Mouse (Mus musculus): ENCODE data around the gene Csrnp1. TPM values are rescaled to one million over a fixed set of nuclear protein-coding genes. Genes with fewer than 3 reads are reported as not detected.

Gene Csrnp1
- total RNA-seq, 1 experiment from 2014 or later, result 16.9 TPM

DNA sequence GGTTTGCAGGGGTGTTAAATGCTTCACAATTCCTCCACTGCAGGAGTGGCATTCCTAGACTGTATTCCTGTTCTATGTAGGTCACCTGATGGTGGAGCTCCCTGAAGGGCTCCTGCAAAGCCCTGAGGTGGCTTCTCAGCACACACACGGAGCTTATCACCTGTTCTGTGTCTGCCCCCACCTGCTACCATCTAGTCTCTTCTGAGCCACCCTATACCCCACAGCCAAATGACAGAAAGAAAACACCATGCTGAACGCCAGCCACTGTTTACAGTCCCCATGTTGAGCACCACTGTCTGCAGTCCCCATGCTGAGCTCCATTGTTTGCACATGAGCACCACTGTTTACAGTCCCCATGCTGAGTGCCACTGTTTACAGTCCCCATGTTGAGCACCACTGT lies 4.7 kb downstream of the Csrnp1 start:
- ATAC-seq (replicated peaks; ENCODE audit: low read depth, poor library complexity, severe bottlenecking), result no peak

DNA sequence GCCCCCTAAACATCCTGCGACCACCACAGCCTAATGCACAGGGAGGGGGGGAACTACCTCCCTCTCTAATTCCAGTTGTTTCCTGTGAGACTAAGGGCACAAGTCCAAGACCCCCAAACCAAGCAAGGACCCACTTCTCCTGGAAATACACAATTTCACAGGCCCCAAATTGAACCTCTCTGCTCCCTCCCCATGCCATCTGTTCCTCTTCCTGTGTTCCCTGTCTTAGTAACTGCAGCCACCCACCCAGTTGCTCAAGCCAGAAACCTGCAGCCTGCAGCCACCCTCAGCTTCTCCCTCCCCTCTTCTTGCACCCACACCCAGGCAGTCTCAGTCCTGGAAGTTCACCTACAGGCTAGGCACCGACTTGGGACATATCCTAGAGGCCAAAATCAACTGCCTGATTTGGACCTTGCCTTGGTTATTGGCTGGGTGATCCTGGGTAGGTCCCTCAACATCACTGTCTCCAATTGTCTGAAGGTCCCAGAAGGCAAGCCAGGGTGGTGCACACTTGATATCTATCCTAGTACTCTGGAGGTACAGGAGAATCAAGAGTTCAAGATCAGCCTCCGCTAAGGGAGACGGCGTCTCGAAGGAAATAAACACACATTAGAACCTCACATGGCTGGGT lies 5.5 kb downstream of the Csrnp1 start:
- no peak for ATAC-seq (replicated peaks; ENCODE audit: low read depth, poor library complexity, severe bottlenecking)

DNA sequence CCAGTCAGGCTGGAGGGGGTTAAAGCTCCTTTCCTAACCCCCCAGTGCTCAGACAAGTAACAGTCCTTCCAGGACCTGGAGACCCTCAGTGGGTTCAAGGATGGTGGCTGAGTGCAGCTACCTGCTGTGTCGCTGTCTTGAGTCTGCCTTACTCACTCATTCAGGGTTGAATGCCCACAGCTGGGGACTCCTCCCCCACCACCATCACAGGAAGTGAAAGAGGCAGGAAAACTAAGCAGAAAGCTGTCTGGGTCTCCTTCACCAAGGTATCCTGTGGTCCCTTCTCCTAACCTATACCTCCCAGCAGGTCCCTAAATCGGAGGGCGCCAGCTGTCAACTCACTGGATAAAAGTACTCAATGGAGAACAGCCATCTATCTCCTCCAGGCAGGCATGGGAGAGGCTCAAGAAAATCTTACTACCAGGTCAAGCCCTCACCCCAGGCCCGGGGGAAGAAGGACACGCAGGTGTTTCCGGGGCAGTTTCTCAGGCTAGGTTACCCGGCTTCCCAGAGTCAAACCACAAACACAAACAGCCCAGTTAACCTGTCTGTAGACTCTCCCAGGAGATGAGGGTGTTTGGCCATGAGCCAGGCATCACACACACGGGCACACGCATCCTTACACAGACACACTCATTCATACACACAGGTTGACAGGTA lies 6.2 kb downstream of the Csrnp1 start:
- ATAC-seq (replicated peaks; ENCODE audit: low read depth, poor library complexity, severe bottlenecking), result peak; percentile 7; the same call in 1 of the 2 replicates

DNA sequence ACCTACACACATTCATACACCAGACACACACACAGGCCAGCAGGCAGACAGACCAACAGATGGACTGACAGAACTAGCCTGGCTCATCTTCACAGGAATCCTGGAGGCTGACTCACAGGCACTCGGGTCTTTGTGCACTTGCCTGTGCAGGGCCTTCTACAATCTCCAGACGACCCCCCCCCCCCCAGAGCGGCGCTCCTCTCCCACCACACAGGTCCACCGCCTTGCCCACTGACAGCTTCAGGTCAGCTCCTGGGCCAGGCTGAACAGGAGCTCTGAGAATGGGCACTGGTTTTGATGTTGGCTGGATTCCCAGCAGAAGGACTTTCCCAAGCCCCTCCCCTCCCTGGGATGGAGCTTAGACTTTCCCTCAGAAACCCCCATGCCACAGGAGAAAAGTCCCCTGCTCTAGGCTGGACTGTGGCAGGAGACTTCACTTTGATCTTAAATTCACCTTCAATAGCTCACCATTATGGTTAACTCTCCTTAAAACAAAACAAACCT lies 6.8 kb downstream of the Csrnp1 start:
- ATAC-seq (replicated peaks; ENCODE audit: low read depth, poor library complexity, severe bottlenecking), result no peak

DNA sequence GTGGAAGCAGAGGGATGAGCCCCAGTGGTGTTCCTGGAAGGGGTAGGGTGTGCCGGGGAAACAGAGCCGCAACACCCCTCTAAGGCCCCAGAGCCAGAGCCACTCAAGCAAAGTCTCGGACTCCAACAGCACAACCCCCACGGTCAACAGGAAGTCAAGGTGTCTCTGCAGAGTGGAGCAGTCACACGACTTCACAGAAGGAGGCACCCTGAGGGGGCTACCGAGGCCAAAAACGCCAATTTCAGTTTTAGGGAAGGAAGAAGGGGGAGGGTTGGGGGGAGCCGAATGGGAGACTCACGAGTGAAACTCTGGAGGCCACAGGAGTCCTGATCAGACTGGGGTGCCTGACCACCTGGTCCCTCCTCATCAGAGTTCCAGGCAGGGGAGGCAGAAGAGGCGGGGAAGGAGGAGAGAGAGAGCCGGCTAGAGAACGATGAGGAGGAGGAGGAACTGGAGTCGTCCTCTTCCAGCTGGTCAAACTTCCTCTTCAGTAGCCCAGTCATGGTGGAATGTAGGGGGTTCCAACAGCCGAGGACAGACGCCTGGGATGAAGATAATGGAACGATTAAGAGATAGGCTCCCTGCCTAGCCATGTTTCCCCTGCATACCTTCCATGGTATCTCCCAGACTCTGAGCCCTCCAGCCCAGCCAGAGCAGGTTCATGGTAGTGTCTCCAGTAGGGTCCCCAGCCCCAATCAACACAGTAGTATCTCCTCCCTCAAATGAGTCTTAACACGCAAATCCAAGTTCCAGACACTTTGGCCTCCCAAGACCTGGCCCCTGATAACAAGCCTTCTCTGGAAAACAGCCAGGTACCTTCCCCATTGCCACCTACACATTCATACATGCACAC lies 7.5 kb downstream of the Csrnp1 start:
- ATAC-seq (replicated peaks; ENCODE audit: low read depth, poor library complexity, severe bottlenecking), result peak; percentile 6; the same call in 1 of the 2 replicates

DNA sequence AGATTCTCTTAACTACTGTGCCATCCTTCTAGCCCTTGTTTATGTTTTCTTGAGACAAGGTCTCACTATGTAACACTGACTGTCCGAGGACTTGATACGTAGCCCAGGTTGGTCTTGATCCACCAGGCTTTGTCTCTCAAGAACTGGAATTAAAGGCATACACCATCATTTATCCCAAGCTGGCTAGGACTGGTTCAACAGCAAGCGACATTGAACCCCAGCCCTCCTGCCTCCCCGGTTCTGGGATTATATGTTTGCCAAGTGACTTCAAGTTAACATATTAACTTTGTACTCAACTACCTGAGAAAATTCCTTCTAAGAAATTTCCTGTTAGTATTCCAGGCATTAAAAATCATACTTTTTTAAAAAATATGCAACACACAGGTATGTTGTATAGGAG lies 9.2 kb downstream of the Csrnp1 start:
- no peak for ATAC-seq (replicated peaks; ENCODE audit: low read depth, poor library complexity, severe bottlenecking)

DNA sequence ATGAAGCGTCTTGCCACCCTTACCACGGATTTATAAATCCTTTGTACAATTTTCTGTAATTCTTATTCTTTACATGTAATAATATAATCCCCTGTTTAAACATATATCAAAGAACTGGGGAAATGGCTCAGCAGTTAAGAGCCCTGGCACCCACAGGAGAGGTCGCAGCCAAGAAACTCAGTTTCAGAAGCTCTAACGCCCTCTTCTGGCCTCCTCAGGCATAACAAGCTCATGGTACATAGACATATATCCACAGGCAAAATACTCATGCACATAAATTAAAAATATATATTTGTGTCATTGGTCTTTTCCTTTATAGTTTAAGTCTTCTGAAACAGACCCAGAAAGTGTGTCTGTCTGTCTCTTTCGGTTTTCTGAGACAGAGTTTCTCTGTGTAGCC lies 9.8 kb downstream of the Csrnp1 start:
- ATAC-seq (replicated peaks; ENCODE audit: low read depth, poor library complexity, severe bottlenecking), result no peak

DNA sequence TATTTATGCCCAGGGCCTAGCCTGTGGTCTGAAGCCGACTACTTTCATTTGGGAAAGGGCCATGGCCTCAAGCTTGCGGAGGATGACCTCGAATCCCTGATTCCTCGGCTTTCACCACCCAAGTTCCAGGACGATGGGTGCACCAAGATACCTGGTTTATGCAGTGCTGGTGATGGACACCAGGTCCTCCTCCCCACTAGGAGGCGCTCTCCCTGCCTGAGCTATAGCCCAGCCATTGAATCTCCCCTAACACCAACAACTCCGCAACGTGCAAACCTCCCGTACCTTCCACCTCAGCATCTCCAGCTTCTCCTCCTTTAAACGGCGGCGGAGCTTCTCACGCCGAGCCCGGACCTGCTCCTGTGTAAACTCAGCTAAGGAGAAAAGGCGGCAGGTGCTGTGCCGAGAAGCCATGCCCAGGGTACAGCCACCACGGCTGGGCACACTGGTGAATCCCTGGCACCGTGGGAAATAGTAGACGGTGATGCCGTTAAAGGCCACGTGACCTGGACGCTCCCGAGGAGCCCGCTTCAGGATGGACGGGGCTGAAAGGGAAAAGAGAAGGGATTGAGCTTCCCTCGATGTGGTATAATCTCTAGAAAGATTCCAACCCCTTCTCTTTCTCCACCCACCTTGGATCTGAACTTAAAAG lies 10.5 kb downstream of the Csrnp1 start:
- ATAC-seq (replicated peaks; ENCODE audit: low read depth, poor library complexity, severe bottlenecking), result no peak

DNA sequence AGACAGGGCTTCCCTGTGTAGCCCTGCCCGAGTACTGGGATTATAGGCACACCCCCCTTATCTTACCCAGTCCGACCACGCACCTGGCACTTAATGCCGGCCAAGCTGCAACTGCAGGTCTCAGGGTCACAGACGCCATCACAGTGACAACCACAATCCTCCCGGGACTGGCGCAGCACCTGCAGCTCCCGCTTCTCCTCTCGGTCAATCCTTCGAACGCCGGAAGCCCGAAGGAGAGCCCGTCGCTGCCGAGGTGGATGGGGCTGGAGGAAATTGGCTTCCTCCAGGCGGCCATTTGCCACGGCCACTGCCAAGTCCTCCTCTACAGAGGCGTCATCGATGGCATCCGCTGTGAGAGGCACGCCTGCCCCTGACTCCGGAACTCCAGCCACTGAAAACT lies 11.2 kb downstream of the Csrnp1 start:
- no peak for ATAC-seq (replicated peaks; ENCODE audit: low read depth, poor library complexity, severe bottlenecking)

DNA sequence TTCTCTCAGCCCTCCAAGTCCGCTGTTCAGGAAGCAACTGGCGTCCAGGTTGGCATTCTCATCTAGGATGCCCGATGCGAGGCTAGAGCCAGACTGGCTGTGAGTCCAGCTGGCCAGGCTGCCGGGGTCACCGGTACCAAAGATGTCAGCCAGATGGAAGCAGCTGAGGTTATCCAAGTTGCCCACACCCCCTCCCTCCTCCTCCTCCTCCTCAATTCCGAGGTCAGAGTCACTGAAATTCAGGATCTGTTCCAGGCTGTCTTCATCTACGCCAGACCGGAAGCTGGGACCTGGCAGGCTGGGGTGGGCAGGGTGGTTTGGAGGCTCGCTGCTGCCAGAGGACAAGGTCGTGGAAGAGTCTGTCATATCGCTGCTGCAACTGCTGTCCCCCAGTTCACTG lies 11.9 kb downstream of the Csrnp1 start:
- no peak for ATAC-seq (replicated peaks; ENCODE audit: low read depth, poor library complexity, severe bottlenecking)

DNA sequence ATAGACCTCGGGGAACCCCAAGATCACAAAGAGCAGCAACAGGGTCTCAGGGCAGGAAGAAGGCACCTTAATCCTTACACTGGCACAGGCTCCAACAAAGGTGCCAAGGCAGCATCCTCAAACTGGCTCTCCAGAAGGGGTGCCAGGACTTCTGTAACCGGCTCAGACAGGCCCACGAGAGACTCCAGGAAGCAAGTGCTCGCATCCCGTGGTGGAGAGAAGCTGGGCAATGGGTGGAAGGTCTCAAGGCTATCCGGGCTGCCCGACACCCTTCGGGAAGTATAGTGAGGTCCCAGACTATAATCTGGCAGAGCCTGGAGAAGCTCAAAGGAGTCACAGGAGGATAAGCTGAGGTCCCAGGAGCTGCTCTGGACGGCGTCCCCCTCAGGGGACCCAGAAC lies 12.3 kb downstream of the Csrnp1 start:
- ATAC-seq (replicated peaks; ENCODE audit: low read depth, poor library complexity, severe bottlenecking), result no peak

DNA sequence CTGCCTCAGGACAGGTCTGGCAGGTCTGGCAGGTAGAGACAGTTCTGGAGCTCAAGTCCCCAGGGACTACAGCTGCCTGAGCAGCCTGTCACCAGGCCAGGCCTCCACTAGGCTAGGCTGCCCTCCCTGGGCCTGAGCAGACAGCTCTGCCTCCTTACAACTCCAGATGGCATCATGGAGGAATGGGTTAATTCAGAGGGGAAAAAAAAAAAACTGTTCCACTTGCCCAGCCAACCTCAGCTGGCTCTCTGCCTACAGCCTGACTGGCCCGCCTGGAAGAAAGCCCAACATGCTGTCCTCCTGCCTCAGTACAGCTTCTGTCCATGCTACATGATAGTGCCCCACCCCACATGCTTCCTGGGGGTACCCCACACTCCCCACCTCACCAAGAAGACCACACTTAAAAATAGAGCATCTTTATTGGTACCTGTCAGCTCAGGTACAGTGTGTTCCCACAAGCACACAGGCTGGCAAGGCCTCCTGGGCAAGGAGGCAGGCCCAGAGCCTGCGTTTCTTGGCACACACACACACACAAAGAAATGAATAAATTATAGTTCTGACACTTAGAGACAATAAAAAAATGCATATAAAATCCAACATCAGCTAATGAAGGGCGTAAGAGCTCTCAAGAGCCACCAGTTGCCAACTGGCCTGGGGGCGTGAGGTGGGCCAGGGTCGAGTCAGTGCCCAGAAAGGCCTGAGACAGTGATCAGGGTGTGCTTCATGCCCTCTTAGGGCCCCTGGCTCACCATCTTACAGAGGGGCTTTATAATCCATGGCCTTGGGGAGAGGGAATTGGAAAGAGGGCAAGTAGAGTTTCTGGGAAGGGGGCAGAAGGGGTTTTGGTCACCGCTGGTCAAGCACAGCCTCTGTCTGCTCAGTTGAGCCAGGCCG lies 13.4 kb downstream of the Csrnp1 start:
- ATAC-seq (replicated peaks; ENCODE audit: low read depth, poor library complexity, severe bottlenecking), result no peak

DNA sequence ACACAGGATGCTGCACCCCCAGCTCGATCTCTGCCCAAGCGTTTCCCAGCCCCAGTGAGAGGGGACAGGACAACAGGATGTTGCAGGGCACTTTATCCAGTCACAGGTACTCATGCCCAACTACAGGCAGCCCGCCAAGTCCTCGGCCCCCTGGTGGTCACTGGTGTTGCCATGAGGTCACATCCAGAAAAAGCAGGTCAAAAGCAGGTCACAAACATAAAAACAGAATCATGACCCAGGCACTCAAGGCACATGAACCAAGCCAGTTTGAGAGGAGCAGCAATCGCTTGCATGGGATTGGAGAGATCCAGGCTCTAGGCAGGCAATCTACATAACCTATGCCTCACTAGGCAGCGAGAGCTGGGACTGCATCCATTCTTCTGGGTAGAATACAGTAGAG lies 14.2 kb downstream of the Csrnp1 start:
- ATAC-seq (replicated peaks; ENCODE audit: low read depth, poor library complexity, severe bottlenecking), result 0 out of 2 replicates have a peak, but pooled peaks have one; percentile 34

DNA sequence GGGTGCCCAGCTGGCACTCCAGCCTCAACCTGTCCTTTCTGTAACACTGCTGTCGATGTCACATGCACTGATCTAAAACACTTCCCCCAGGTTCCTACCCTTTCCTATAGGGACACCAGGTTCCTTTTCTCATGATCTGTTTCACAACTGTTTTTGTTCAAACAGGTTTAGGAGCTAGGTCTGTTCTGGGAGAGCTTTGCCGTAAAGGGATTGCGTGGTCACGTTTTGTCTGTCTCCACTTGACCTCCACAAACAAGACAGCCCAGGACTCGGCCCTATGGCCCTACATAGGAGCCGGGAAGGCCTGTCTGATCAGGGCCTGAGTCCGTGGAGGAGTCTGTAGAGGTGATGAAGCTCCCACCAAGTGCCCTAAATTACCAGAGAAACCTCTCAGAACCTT lies 14.6 kb downstream of the Csrnp1 start:
- ATAC-seq (replicated peaks; ENCODE audit: low read depth, poor library complexity, severe bottlenecking), result no peak

DNA sequence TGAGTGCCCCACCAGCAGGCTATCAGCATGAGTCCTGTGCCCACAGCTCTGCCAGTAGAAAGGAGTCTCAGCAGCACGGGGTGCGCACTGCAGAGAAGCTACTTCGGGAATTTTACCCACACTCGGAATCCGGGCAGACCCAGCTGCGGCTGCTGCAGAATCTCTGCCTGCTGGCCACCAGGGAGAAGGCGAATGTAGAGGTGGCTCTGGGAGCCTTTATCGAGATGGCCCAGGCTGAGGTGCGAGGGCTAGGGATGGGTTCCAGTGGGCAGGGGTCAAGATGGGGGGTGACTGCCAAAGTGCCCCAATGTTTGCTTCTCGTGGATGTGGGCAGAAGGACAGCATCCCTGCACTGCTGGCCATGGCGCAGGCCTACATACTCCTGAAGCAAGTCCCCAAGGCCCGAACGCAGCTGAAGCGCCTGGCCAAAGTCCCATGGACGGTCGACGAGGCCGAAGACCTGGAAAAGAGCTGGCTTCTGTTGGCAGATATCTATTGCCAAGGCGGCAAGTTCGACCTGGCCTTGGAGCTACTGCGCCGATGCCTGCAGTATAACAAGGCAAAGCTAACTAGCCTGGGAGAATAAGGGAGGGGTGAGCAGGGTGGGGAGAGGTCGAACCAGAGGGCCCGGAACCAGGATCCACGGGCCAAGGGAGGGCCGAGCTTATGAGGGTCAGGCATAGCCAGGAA lies 18.1 kb downstream of the Csrnp1 start:
- ATAC-seq (replicated peaks; ENCODE audit: low read depth, poor library complexity, severe bottlenecking), result no peak

DNA sequence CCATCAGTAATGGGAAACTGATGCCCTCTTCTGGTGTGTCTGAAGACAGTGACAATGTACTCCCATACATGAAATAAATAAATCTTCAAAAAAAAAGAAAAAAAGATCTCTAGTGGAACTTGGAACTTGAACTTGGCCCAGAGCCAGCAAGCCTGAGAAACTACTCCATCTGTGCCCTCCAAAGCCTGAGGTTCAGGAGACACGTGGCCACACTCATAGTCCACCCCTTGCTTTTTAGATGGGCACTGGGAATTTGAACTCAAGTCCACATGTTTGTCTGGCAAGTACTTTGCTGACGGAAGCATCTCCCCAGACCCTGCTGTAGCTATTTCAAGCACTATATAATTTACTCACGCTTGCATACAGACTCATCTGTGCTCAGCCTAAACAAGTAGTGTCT lies 19.3 kb downstream of the Csrnp1 start:
- ATAC-seq (replicated peaks; ENCODE audit: low read depth, poor library complexity, severe bottlenecking), result no peak

DNA sequence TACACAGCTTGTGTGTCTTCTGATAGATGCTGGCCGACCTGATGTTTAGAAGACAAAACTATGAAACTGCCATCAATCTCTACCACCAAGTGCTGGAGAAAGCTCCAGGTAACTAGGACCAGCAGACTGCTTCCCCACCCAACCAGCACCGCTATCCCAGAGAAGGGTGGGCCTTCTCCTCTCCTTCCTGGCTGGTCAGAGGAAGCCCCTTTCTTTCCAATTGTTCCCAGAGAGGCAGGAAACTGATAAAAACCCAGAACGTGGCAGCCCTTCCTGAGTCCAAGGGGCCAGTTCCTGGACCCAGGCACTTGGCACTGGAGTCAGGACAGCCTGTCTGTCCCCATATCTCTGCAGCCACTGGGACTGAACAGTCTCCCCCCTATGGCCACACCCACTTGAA lies 20.3 kb downstream of the Csrnp1 start:
- no peak for ATAC-seq (replicated peaks; ENCODE audit: low read depth, poor library complexity, severe bottlenecking)

DNA sequence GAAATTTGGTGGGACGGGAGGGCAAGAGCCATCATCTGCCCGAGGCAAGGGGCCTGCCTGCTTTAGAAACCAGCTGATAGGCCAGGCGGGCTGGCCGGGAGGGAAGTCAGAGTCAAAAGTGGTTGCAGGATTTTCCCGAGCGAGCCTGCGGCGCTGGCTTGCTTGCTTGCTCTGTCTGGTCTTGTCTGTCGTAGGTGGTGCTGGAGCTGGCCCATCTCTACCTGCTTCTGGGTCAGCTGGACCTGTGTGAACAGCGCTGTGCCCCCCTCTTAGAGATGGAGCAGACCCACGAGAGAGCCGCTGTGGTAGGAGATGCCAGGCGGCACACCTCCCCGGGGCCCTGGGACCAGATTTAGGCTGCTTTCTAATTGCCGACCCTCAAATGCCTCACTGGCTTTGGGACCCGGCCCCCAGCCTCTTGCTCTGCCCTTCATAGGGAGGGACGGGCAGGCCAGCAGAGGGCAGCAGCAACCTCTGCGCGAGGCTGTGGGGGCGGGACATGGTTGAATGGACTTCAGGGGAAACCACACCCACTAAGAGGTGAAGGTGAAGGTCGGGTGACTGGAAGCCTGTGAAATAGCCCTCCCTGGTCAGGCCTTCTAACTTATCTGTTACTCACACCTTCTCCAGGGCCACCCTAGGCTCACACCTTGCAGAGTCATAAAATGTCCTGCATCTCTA lies 21.3 kb downstream of the Csrnp1 start:
- ATAC-seq (replicated peaks; ENCODE audit: low read depth, poor library complexity, severe bottlenecking), result peak; percentile 96

Data from common myeloid progenitor, adult 5-6 weeks (primary cell).